Mouse (Mus musculus): ENCODE data around the gene Igfbp3. TPM values are rescaled to one million over a fixed set of nuclear protein-coding genes. Genes with fewer than 3 reads are reported as not detected.

Gene Igfbp3
- polyA plus RNA-seq, 1 experiment from 2014 or later, result 34.5 TPM

GRCm38 (mm10) chr11:7211211-7211610 is 2.5 kb downstream of the Igfbp3 start:
- no peak overlapping the region for H3K27ac ChIP-seq (replicated peaks)
- H3K4me1 ChIP-seq, result peaks cover 43% of the 10 kb centered on the region
- peaks cover 38% of the 10 kb centered on the region for H3K27me3 ChIP-seq (replicated peaks)
- 0 out of 2 replicates have a peak overlapping the region, but pooled peaks have one; percentile 28 for H3K9ac ChIP-seq
- peaks cover 7% of the 10 kb centered on the region; the same call in 1 of the 2 replicates for H3K36me3 ChIP-seq
- H3K9me3 ChIP-seq, result no peaks in the 10 kb centered on the region
- H3K4me3 ChIP-seq, result no peak overlapping the region; the same call in 1 of the 2 replicates
- ATAC-seq (ENCODE audit: extremely low read depth, insufficient number of reproducible peaks, low FRiP score, low TSS enrichment), result no peak
- 19% methylated on average over 9 of the region's 9 CpGs for WGBS
- peak overlapping the region; percentile 27 for H3K4me2 ChIP-seq

GRCm38 (mm10) chr11:7210343-7210742 is 3.4 kb downstream of the Igfbp3 start:
- peaks cover 38% of the 10 kb centered on the region for H3K4me1 ChIP-seq
- H3K9me3 ChIP-seq, result no peaks in the 10 kb centered on the region
- peaks cover 38% of the 10 kb centered on the region for H3K27me3 ChIP-seq (replicated peaks)
- H3K4me3 ChIP-seq, result no peak overlapping the region
- H3K27ac ChIP-seq (replicated peaks), result no peak overlapping the region
- no peak for ATAC-seq (ENCODE audit: extremely low read depth, insufficient number of reproducible peaks, low FRiP score, low TSS enrichment)
- H3K4me2 ChIP-seq, result no peak overlapping the region
- no peak overlapping the region for H3K9ac ChIP-seq
- WGBS, result 21% methylated on average over 6 of the region's 6 CpGs
- H3K36me3 ChIP-seq, result peaks cover 7% of the 10 kb centered on the region; the same call in 1 of the 2 replicates

- Histone ChIP-seq H3K4me1 (no peaks in the 10 kb centered on the region), H3K4me3 (no peak overlapping the region), H3K36me3 (peaks cover 5% of the 10 kb centered on the region; the same call in 1 of the 2 replicates), H3K4me2 (no peak overlapping the region), H3K9ac (no peak overlapping the region), H3K27ac (replicated peaks) (no peak overlapping the region), H3K9me3 (no peaks in the 10 kb centered on the region), H3K27me3 (replicated peaks) (no peaks in the 10 kb centered on the region; the same call in 1 of the 2 replicates)
- ATAC-seq (ENCODE audit: extremely low read depth, insufficient number of reproducible peaks, low FRiP score, low TSS enrichment), result no peak
- 78% methylated on average over 9 of the region's 9 CpGs for WGBS
These were observed 9.9 kb downstream of the Igfbp3 start for GRCm38 (mm10) chr11:7203846-7204245.

GRCm38 (mm10) chr11:7202206-7202605 is 11.5 kb downstream of the Igfbp3 start:
- no peaks in the 10 kb centered on the region for H3K36me3 ChIP-seq
- no peaks in the 10 kb centered on the region for H3K4me1 ChIP-seq
- H3K4me3 ChIP-seq, result no peak overlapping the region
- H3K27me3 ChIP-seq (replicated peaks), result no peaks in the 10 kb centered on the region; the same call in 1 of the 2 replicates
- no peaks in the 10 kb centered on the region for H3K9me3 ChIP-seq
- WGBS, result 59% methylated on average over 7 of the region's 7 CpGs
- no peak overlapping the region for H3K9ac ChIP-seq
- no peak overlapping the region for H3K27ac ChIP-seq (replicated peaks)
- H3K4me2 ChIP-seq, result no peak overlapping the region
- ATAC-seq (ENCODE audit: extremely low read depth, insufficient number of reproducible peaks, low FRiP score, low TSS enrichment), result no peak

- Histone ChIP-seq H3K4me1 (no peaks in the 10 kb centered on the region), H3K27ac (replicated peaks) (no peak overlapping the region), H3K4me3 (no peak overlapping the region), H3K9me3 (no peaks in the 10 kb centered on the region), H3K27me3 (replicated peaks) (no peaks in the 10 kb centered on the region; the same call in 1 of the 2 replicates), H3K36me3 (no peaks in the 10 kb centered on the region), H3K4me2 (no peak overlapping the region), H3K9ac (no peak overlapping the region)
- WGBS, result 72% methylated on average over 9 of the region's 9 CpGs
- no peak for ATAC-seq (ENCODE audit: extremely low read depth, insufficient number of reproducible peaks, low FRiP score, low TSS enrichment)
These were observed 13.3 kb downstream of the Igfbp3 start for GRCm38 (mm10) chr11:7200393-7200783.

- Histone ChIP-seq H3K27ac (replicated peaks) (no peak overlapping the region), H3K36me3 (no peaks in the 10 kb centered on the region), H3K9ac (no peak overlapping the region), H3K27me3 (replicated peaks) (no peaks in the 10 kb centered on the region; the same call in 1 of the 2 replicates), H3K4me2 (no peak overlapping the region), H3K4me3 (no peak overlapping the region), H3K4me1 (no peaks in the 10 kb centered on the region), H3K9me3 (peaks cover 5% of the 10 kb centered on the region; the same call in 1 of the 2 replicates)
- ATAC-seq (ENCODE audit: extremely low read depth, insufficient number of reproducible peaks, low FRiP score, low TSS enrichment), result no peak
- 48% methylated on average over 14 of the region's 14 CpGs for WGBS
These were observed 13.9 kb downstream of the Igfbp3 start for GRCm38 (mm10) chr11:7199736-7200392.

GRCm38 (mm10) chr11:7198481-7199256 is 15.1 kb downstream of the Igfbp3 start:
- H3K9me3 ChIP-seq, result peaks cover 5% of the 10 kb centered on the region; the same call in 1 of the 2 replicates

GRCm38 (mm10) chr11:7198006-7198405 is 15.7 kb downstream of the Igfbp3 start:
- Histone ChIP-seq H3K4me2 (no peak overlapping the region), H3K4me3 (no peak overlapping the region), H3K27ac (replicated peaks) (no peak overlapping the region), H3K4me1 (peaks cover 4% of the 10 kb centered on the region; the same call in 1 of the 2 replicates), H3K36me3 (no peaks in the 10 kb centered on the region), H3K9ac (no peak overlapping the region), H3K27me3 (replicated peaks) (no peaks in the 10 kb centered on the region), H3K9me3 (peaks cover 5% of the 10 kb centered on the region; the same call in 1 of the 2 replicates)
- no peak for ATAC-seq (ENCODE audit: extremely low read depth, insufficient number of reproducible peaks, low FRiP score, low TSS enrichment)
- WGBS, result 84% methylated on average over 19 of the region's 19 CpGs

More at GRCm38 (mm10) chr11:7198481-7199256, 15.1 kb downstream of the Igfbp3 start:
- Histone ChIP-seq H3K27ac (replicated peaks) (no peak overlapping the region; the same call in 1 of the 2 replicates), H3K9ac (no peak overlapping the region), H3K4me2 (no peak overlapping the region), H3K27me3 (replicated peaks) (no peaks in the 10 kb centered on the region; the same call in 1 of the 2 replicates), H3K36me3 (no peaks in the 10 kb centered on the region), H3K4me3 (no peak overlapping the region), H3K4me1 (no peaks in the 10 kb centered on the region)
- 60% methylated on average over 10 of the region's 10 CpGs for WGBS
- no peak for ATAC-seq (ENCODE audit: extremely low read depth, insufficient number of reproducible peaks, low FRiP score, low TSS enrichment)

- no peak within 1 kb of the TSS; the same call in 1 of the 2 replicates for H3K27ac ChIP-seq (replicated peaks)
- H3K4me1 ChIP-seq, result peaks cover 8% of the 10 kb centered on the region
These were observed 16.2 kb downstream of the Igfbp3 start, which contains the start of gene Igfbp1 for GRCm38 (mm10) chr11:7197491-7197941. Igfbp1 (plus strand) TSS chr11:7197782.

GRCm38 (mm10) chr11:7195312-7195685 is 18.4 kb downstream of the Igfbp3 start:
- no peak overlapping the region for H3K9ac ChIP-seq
- no peak overlapping the region for H3K4me2 ChIP-seq
- H3K27ac ChIP-seq (replicated peaks), result no peak overlapping the region
- H3K4me1 ChIP-seq, result peaks cover 13% of the 10 kb centered on the region
- H3K9me3 ChIP-seq, result peaks cover 5% of the 10 kb centered on the region; the same call in 1 of the 2 replicates
- H3K36me3 ChIP-seq, result no peaks in the 10 kb centered on the region
- WGBS, result 76% methylated on average over 4 of the region's 4 CpGs
- H3K4me3 ChIP-seq, result no peak overlapping the region
- ATAC-seq (ENCODE audit: extremely low read depth, insufficient number of reproducible peaks, low FRiP score, low TSS enrichment), result no peak
- H3K27me3 ChIP-seq (replicated peaks), result peaks cover 3% of the 10 kb centered on the region; the same call in 1 of the 2 replicates

More at GRCm38 (mm10) chr11:7197491-7197941, 16.2 kb downstream of the Igfbp3 start, which contains the start of gene Igfbp1:
- no peak for ATAC-seq (ENCODE audit: extremely low read depth, insufficient number of reproducible peaks, low FRiP score, low TSS enrichment)
- no peak within 1 kb of the TSS for H3K9ac ChIP-seq
- H3K27me3 ChIP-seq (replicated peaks), result no peaks in the 10 kb centered on the region
- peaks cover 5% of the 10 kb centered on the region; the same call in 1 of the 2 replicates for H3K9me3 ChIP-seq
- no peak within 1 kb of the TSS for H3K4me2 ChIP-seq
- H3K4me3 ChIP-seq, result no peak within 1 kb of the TSS
- H3K36me3 ChIP-seq, result no peaks in the 10 kb centered on the region
- WGBS, result 74% methylated on average over 12 of the region's 12 CpGs

Data from heart, embryonic 13.5 days (tissue).